Mouse (Mus musculus) heart, adult 2 months (tissue): ENCODE measurements around the gene Vwa3b. TPM values are rescaled to one million over a fixed set of nuclear protein-coding genes. Genes with fewer than 3 reads are reported as not detected.

ENCODE experiments used
- DNase-seq, 2 experiments: peaks; one replicate each; pipeline ENCODE4 v3.0.0; 2021
- H3K27ac ChIP-seq: fragments of 200-600 bp; 2 replicates; pipeline ENCODE4 v1.8.1; 2022
- H3K27me3 ChIP-seq: fragments of 200-500 bp; 2 replicates; pipeline ENCODE4 v1.6.1; 2012; ENCODE audit warnings: mild to moderate bottlenecking, low read length, inconsistent platforms, mixed read lengths; ENCODE audit not compliant: control insufficient read depth, insufficient read depth
- H3K36me3 ChIP-seq: fragments of 200-500 bp; 2 replicates; pipeline ENCODE4 v1.6.1; 2012; ENCODE audit warnings: low read length, inconsistent platforms; ENCODE audit not compliant: control insufficient read depth, insufficient read depth
- H3K4me1 ChIP-seq: fragments of 200-500 bp; 2 replicates; pipeline ENCODE4 v1.6.1; 2011; ENCODE audit warnings: low read length; ENCODE audit not compliant: control insufficient read depth, insufficient read depth
- H3K4me3 ChIP-seq: fragments of 200-600 bp; 2 replicates; pipeline ENCODE4 v1.8.1; 2022
- H3K79me2 ChIP-seq: fragments of 200-500 bp; replicated peaks from 2 replicates; pipeline ENCODE4 v1.6.1; 2012; ENCODE audit warnings: mild to moderate bottlenecking, inconsistent platforms, low read length, moderate library complexity, mixed read lengths; ENCODE audit not compliant: control insufficient read depth, insufficient read depth
- H3K9ac ChIP-seq: fragments of 200-500 bp; 2 replicates; pipeline ENCODE4 v1.6.1; 2012; ENCODE audit warnings: low read depth, mild to moderate bottlenecking, control low read depth, inconsistent platforms, low read length, mixed read lengths
- CTCF ChIP-seq: fragments of 200-600 bp; IDR thresholded peaks from 2 replicates; pipeline ENCODE4 v1.8.1; 2022; ENCODE audit warnings: antibody characterized with exemption, mild to moderate bottlenecking, moderate library complexity
- EP300 ChIP-seq: fragments of 200-500 bp; IDR thresholded peaks from 2 replicates; pipeline ENCODE4 v1.6.1; 2011; ENCODE audit warnings: low read depth, low read length, control low read depth; ENCODE audit not compliant: insufficient read depth
- POLR2A ChIP-seq: fragments of 200-500 bp; IDR thresholded peaks from 2 replicates; pipeline ENCODE4 v1.6.1; 2011; ENCODE audit warnings: mild to moderate bottlenecking, low read depth, low read length, control low read depth; ENCODE audit not compliant: insufficient read depth
- WGBS: fragments of 180-500 bp; shearing (Covaris S2); methylation state at CpG from one replicate; pipeline ENCODE4 v1.1.7; 2018; 5-methylcytosine and 5-hydroxymethylcytosine counted together
- intact Hi-C: fragments of 180-260 bp; cut with DNase I; formaldehyde crosslinking; loops from one replicate; pipeline ENCODE4 v1.15.1; 2025
- polyA plus RNA-seq: library from polyadenylated mRNA; depleted of rRNA; stranded (reverse); fragments of >200 nt; gene quantifications from 2 replicates; pipeline ENCODE4 v1.2.3, GENCODE M21; 2012
- total RNA-seq, 2 experiments: library from RNA; stranded (reverse); gene quantifications; 2 replicates each; pipeline ENCODE4 v1.2.3; 2021

Vwa3b gene
- total and polyA plus RNA-seq, 3 experiments, result 0.13 to 1.0 (median 0.43) TPM

- TF ChIP-seq POLR2A (no peak), EP300 (no peak), CTCF (no peak)
- no peak for DNase-seq
- no peak overlapping the region for H3K9ac ChIP-seq
- no peaks in the 10 kb centered on the region for H3K79me2 ChIP-seq
- intact Hi-C loops, result no loop called here
- H3K27ac ChIP-seq, result no peak overlapping the region
- WGBS, result 93% methylated on average over 3 of the region's 3 CpGs
- no peak overlapping the region for H3K4me3 ChIP-seq
- H3K27me3 ChIP-seq, result no peaks in the 10 kb centered on the region
- no peaks in the 10 kb centered on the region for H3K4me1 ChIP-seq
- no peaks in the 10 kb centered on the region for H3K36me3 ChIP-seq
Observed at GRCm38 (mm10) chr1:37043196-37043595, 16.8 kb downstream of the Vwa3b start.

DNA sequence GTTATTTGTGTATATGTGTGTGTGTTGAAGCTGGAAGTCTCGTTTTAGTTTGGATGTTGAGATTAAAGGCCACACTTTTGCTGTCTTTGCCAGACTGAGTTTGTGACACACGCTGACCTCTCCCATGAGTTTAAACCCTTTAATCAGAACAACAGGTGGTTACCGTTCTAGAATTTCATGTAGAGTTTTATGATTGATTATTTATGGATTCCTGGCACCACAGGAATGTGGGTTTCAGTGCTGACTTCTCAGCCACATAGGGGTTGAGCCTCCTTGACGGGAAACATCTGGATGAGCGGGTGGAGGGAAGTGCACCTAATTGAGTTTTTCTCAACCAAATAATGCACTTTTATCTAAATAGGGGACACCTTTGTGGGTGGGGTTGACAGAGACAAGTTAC lies 19.1 kb downstream of the Vwa3b start:
- Histone ChIP-seq H3K4me3 (no peak overlapping the region), H3K27ac (no peak overlapping the region), H3K27me3 (no peaks in the 10 kb centered on the region), H3K9ac (no peak overlapping the region), H3K79me2 (no peaks in the 10 kb centered on the region), H3K4me1 (no peaks in the 10 kb centered on the region), H3K36me3 (no peaks in the 10 kb centered on the region)
- intact Hi-C loops, result no loop called here
- 80% methylated on average over 5 of the region's 5 CpGs for WGBS
- TF ChIP-seq POLR2A (no peak), EP300 (no peak), CTCF (no peak)
- DNase-seq, result no peak

DNA sequence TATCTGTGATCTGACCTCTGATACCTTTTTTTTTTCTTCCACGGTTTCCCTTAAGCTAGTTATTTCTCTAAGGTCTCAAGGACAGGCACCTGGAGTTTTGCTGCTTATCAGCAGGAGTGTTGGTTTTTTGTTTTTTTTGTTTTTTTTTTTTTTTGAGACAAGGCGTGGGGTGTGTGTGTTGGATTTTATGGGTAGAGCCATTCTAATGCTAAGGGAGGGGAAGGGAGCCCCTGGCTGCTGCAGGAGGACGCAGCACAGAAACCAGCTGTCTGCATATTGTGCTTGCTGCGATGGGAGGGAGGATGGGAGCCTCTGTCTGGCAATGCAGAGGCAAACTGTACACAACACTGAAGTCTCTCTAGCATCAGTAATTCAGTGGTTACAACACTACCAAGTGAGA lies 22.8 kb downstream of the Vwa3b start:
- Histone ChIP-seq H3K4me1 (no peaks in the 10 kb centered on the region), H3K36me3 (no peaks in the 10 kb centered on the region), H3K27me3 (no peaks in the 10 kb centered on the region), H3K27ac (no peak overlapping the region), H3K4me3 (no peak overlapping the region), H3K79me2 (no peaks in the 10 kb centered on the region), H3K9ac (no peak overlapping the region)
- TF ChIP-seq CTCF, result no peak
- TF ChIP-seq POLR2A, result no peak
- TF ChIP-seq EP300, result no peak
- WGBS, result 61% methylated on average over 4 of the region's 4 CpGs
- DNase-seq, result no peak
- intact Hi-C loops, result no loop called here

DNA sequence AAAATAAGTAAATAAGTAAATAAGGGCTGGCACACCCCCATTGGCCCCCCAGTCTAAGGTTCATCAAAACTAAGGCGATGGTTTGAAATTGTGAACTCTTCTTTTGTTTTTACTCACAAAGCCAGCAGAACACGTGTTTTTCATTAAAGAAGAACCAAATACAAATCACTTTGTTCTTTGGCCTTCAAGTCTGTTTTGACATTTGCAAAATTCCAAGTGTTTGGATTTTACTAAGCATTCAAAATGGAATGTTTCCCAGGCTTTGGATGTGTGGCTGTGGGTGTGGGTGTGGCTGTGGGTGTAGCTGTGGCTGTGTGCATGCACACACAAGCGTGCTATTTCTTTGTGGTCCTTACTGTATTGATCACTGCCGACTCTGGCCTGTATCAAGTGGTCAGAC lies 27.3 kb downstream of the Vwa3b start:
- H3K4me1 ChIP-seq, result no peaks in the 10 kb centered on the region
- H3K27me3 ChIP-seq, result no peaks in the 10 kb centered on the region
- no peak overlapping the region for H3K4me3 ChIP-seq
- H3K27ac ChIP-seq, result no peak overlapping the region
- H3K9ac ChIP-seq, result no peak overlapping the region
- TF ChIP-seq CTCF, result no peak
- no peak for TF ChIP-seq EP300
- no peak for TF ChIP-seq POLR2A
- H3K36me3 ChIP-seq, result no peaks in the 10 kb centered on the region
- DNase-seq, result no peak
- WGBS, result 72% methylated on average over 4 of the region's 4 CpGs
- intact Hi-C loops, result no loop called here
- H3K79me2 ChIP-seq, result no peaks in the 10 kb centered on the region

DNA sequence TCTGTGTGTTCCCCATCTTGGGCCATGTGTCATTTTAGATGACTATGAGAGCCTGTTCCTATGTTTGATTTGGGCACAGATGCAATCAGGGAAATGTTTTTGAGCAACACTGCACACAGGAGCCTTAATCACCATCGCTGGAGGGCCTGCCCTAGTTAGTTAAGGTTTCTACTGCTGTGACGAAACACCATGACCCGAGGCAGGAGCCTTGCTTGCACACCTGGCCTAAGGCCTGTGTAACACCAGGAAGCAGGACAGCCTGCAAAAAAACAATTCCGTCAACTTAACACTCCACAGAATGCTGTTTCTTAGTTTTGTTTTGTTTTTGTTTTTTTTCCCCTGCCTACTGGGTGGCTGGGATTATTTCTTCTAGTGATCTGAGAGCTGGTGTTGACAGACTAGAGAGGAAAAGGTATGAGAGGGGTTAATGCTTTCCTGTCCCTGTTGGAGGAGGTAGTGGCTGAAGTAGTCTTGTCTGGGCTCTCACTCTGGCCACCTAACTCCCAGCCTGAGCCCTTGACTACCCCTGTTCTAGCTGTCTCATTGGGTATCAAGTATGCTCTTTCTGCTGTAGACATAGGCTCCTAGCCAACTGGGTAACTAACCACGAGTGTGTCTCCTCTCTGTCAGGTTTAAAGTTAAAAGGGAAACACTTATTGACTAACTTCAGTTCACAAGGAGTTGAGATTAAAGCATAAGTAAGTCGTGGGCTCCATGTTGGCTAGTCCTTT lies 30.6 kb downstream of the Vwa3b start:
- H3K4me3 ChIP-seq, result no peak overlapping the region
- no peaks in the 10 kb centered on the region for H3K27me3 ChIP-seq
- intact Hi-C loops, result no loop called here
- no peaks in the 10 kb centered on the region for H3K4me1 ChIP-seq
- 74% methylated on average over 6 of the region's 6 CpGs for WGBS
- DNase-seq, result no peak
- H3K9ac ChIP-seq, result no peak overlapping the region
- H3K36me3 ChIP-seq, result no peaks in the 10 kb centered on the region
- TF ChIP-seq POLR2A (no peak), EP300 (no peak), CTCF (no peak)
- no peaks in the 10 kb centered on the region for H3K79me2 ChIP-seq
- H3K27ac ChIP-seq, result no peak overlapping the region

- intact Hi-C loops, result no loop called here
- Histone ChIP-seq H3K27ac (no peak overlapping the region), H3K27me3 (no peaks in the 10 kb centered on the region), H3K79me2 (no peaks in the 10 kb centered on the region), H3K4me1 (no peaks in the 10 kb centered on the region), H3K9ac (no peak overlapping the region), H3K36me3 (no peaks in the 10 kb centered on the region), H3K4me3 (no peak overlapping the region)
- no peak for DNase-seq
- TF ChIP-seq EP300, result no peak
- no peak for TF ChIP-seq POLR2A
- TF ChIP-seq CTCF, result no peak
- WGBS, result 82% methylated on average over 5 of the region's 5 CpGs
Observed at GRCm38 (mm10) chr1:37060856-37061255, 34.5 kb downstream of the Vwa3b start.
